Mouse (Mus musculus) hindbrain, embryonic 10.5 days (tissue): ENCODE data around the gene Dao. TPM values are rescaled to one million over a fixed set of nuclear protein-coding genes. Genes with fewer than 3 reads are reported as not detected.

ENCODE experiments used
- DNase-seq: peaks from one replicate; pipeline ENCODE4 v3.0.0-alpha.2; 2017; ENCODE audit warnings: low spot score
- H3K27ac ChIP-seq: fragments of 300-500 bp; sonication (generic); 2 replicates; pipeline ENCODE4 v1.5.1; 2016; ENCODE audit warnings: mild to moderate bottlenecking, moderate library complexity
- H3K27me3 ChIP-seq: fragments of 300-500 bp; sonication (generic); 2 replicates; pipeline ENCODE4 v1.6.1; 2016; ENCODE audit warnings: mild to moderate bottlenecking; ENCODE audit not compliant: poor library complexity, insufficient read depth, severe bottlenecking
- H3K36me3 ChIP-seq: fragments of 300-500 bp; sonication (generic); 2 replicates; pipeline ENCODE4 v1.6.1; 2016; ENCODE audit warnings: mild to moderate bottlenecking, moderate library complexity
- H3K4me1 ChIP-seq: fragments of 300-500 bp; sonication (generic); replicated peaks from 2 replicates; pipeline ENCODE4 v1.6.1; 2016; ENCODE audit warnings: mild to moderate bottlenecking
- H3K4me3 ChIP-seq: fragments of 300-500 bp; sonication (generic); 2 replicates; pipeline ENCODE4 v1.5.1; 2016; ENCODE audit warnings: mild to moderate bottlenecking, moderate library complexity
- H3K9me3 ChIP-seq: fragments of 300-500 bp; sonication (generic); 2 replicates; pipeline ENCODE4 v1.6.1; 2016; ENCODE audit warnings: mild to moderate bottlenecking, moderate library complexity
- WGBS: fragments of 180-500 bp; shearing (Covaris S2); methylation state at CpG from one replicate; pipeline ENCODE4 v1.1.7; 2016; 5-methylcytosine and 5-hydroxymethylcytosine counted together
- polyA plus RNA-seq: library from polyadenylated mRNA; unstranded; fragments of >200 nt; fragmentation: Nextera tagmentation; extraction: Ambion mirVana; gene quantifications from 2 replicates; pipeline ENCODE4 v1.2.1, GENCODE M21; 2016

The Dao gene
- polyA plus RNA-seq, 1 experiment from 2014 or later = not detected

DNA sequence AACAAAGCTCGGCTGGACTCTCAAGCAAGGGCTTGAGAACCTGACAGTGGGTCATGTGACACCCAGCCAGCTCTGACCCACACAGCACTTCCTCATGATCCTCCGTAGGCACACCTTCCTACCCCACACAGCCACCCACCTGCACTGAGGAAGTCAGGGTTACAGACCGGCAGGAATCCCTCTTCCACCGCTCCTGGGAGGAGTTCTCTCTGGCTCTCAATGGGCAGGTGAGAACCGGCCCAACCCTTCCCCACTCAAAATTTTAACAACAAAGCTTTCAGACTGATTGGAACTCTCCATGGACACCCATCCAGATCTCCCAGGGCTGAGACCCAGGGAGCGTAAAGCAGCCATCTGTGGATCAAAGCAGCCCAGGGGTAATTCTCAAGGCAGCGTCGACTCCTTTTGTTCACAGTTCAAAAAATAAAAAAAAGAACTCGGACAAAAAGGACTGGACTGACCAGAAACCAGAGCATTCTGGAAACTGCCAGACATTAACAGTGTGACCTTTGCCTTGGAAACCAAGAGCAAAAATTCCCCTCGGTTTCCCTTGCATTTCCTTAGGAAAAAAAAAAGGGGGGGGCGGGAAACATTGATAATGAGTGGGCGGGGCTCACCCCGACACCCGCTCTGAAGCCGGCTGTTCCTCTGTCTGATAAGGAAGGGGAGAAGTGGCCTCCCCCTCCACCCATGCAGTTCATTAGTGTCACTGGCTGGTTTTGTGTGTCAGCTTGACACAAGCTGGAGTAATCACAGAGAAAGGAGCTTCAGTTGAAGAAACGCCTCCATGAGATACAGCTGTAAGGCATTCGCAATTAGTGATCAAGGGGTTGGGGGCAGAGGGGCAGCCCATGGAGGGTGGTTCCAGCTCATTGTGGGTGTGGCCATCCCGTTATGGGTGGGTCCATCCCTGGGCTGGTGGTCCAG lies 30.7 kb upstream of the Dao start:
- DNase-seq = peak; percentile 37
- 21% methylated on average over 18 of the region's 18 CpGs for WGBS
- Histone ChIP-seq H3K36me3 (peaks cover 41% of the 10 kb centered on the region), H3K27me3 (no peaks in the 10 kb centered on the region), H3K4me1 (peaks cover 56% of the 10 kb centered on the region), H3K9me3 (no peaks in the 10 kb centered on the region), H3K27ac (peak overlapping the region; percentile 83), H3K4me3 (0 out of 2 replicates have a peak overlapping the region, but pooled peaks have one; percentile 18)

DNA sequence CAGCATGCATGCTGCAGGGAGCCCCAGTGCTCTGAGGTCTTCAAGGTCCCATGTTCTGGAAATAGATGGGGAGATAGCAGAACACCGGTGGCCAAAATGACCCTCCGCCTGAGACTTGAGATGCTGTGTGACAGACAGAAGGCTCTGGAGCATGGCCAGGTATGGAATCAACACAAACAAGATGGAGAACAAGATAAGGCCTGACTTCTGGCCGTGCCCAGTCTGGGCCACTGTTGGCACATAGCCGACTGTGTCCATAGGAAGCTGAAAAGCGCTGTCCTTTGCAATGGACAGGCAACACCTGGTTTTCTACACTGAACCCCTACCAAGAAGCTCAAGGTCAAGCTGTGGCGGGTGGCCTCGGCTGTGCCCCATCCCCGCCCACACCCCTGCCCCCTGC lies 29.7 kb upstream of the Dao start:
- Histone ChIP-seq H3K9me3 (no peaks in the 10 kb centered on the region), H3K27ac (peak overlapping the region; percentile 83), H3K4me3 (no peak overlapping the region), H3K27me3 (no peaks in the 10 kb centered on the region), H3K4me1 (peaks cover 62% of the 10 kb centered on the region), H3K36me3 (peaks cover 42% of the 10 kb centered on the region)
- DNase-seq = no peak
- 84% methylated on average over 8 of the region's 8 CpGs for WGBS

DNA sequence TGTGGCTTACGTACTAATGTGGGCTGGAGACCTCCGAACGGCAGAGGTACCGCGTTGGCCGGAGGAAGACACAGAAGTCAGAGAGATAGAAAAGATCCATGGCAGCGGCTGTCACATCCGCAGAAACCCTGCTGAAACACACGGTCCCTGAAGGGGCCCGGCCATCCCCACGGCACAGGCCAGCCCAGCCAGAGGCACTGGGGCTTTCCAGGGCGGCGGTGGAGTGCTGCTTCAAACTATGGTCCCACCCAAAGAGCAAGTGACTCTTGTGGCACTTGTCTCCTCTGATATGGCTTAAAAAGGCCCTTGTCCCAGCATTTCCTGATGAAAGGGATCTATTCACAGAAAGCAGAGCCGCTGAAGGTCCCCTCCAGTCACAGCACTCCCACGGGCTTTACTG lies 28.9 kb upstream of the Dao start:
- no peaks in the 10 kb centered on the region for H3K27me3 ChIP-seq
- no peaks in the 10 kb centered on the region for H3K9me3 ChIP-seq
- 55% methylated on average over 15 of the region's 15 CpGs for WGBS
- no peak overlapping the region for H3K4me3 ChIP-seq
- peaks cover 62% of the 10 kb centered on the region for H3K4me1 ChIP-seq
- DNase-seq = no peak
- H3K36me3 ChIP-seq = peaks cover 38% of the 10 kb centered on the region
- H3K27ac ChIP-seq = peak overlapping the region; percentile 83

DNA sequence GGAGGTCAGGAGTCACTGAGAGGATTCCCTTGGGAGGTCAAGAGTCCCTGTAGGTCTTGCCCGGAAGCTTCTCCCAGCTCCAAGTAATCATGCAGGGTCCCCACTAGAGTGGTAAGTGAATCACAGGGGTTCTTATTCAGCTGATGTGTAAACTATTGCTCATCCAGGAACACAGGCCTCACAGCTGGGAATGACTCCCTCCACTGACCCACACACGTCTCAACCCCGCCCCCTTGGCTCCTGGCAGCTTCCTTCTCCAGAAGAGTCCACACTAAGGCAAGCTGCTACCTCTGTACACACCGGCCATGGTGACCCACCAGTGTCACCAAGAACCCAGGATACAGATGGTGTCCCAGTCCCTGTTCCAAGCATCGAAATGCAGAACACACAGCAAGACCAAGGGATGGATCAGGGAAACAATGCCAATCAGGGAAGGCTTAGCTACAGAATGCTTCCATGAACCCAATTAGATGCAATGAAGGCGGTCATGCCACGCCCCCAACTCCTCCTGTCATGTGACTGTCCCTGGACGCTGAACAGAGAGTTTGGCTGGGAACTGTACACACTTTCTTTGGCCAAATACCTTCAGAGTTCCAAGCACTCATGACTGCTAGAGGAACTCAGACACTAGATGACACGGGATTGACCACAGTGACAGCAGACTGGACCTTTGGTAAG lies 27.8 kb upstream of the Dao start:
- Histone ChIP-seq H3K36me3 (peaks cover 27% of the 10 kb centered on the region), H3K27me3 (no peaks in the 10 kb centered on the region), H3K4me3 (no peak overlapping the region), H3K27ac (peak overlapping the region; percentile 83; the same call in 1 of the 2 replicates), H3K9me3 (no peaks in the 10 kb centered on the region), H3K4me1 (peaks cover 62% of the 10 kb centered on the region)
- 66% methylated on average over 9 of the region's 9 CpGs for WGBS
- DNase-seq = no peak

GRCm38 (mm10) chr5:113976597-113976996 lies 26.9 kb upstream of the Dao start:
- H3K4me3 ChIP-seq = no peak overlapping the region
- H3K9me3 ChIP-seq = no peaks in the 10 kb centered on the region
- no peak for DNase-seq
- peaks cover 66% of the 10 kb centered on the region for H3K4me1 ChIP-seq
- H3K27me3 ChIP-seq = no peaks in the 10 kb centered on the region
- 86% methylated on average over 8 of the region's 8 CpGs for WGBS
- peaks cover 32% of the 10 kb centered on the region for H3K36me3 ChIP-seq
- peak overlapping the region; percentile 26; the same call in 1 of the 2 replicates for H3K27ac ChIP-seq

DNA sequence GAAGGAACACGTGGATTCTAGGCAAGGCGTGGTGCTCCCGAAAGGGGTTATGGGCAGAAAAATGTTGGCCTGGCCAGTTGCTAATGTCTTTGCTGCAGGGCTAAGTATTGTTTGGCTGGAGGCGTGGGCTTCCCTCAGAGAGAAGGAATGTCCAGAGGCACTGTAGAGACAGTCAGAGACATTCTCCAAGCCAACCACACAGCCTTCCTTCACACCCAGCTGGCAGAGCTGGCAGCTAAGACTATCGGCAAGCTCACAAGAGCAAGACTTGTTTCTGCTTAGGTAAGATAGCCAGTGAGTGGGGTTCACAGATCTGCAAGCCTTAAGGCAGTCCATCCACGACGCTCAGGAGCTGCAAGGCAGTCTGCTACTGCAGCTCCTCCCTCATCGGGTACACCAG lies 26.2 kb upstream of the Dao start:
- no peaks in the 10 kb centered on the region for H3K9me3 ChIP-seq
- peaks cover 63% of the 10 kb centered on the region for H3K4me1 ChIP-seq
- peaks cover 36% of the 10 kb centered on the region for H3K36me3 ChIP-seq
- peak overlapping the region; percentile 26 for H3K27ac ChIP-seq
- WGBS = 82% methylated on average over 8 of the region's 8 CpGs
- H3K4me3 ChIP-seq = no peak overlapping the region
- no peaks in the 10 kb centered on the region for H3K27me3 ChIP-seq
- no peak for DNase-seq

GRCm38 (mm10) chr5:113980511-113980910 lies 23.0 kb upstream of the Dao start:
- DNase-seq = no peak
- H3K4me3 ChIP-seq = no peak overlapping the region
- no peak overlapping the region for H3K27ac ChIP-seq
- H3K4me1 ChIP-seq = peaks cover 48% of the 10 kb centered on the region
- H3K9me3 ChIP-seq = no peaks in the 10 kb centered on the region
- peaks cover 51% of the 10 kb centered on the region for H3K36me3 ChIP-seq
- WGBS = 80% methylated on average over 1 of the region's 1 CpGs
- H3K27me3 ChIP-seq = no peaks in the 10 kb centered on the region

DNA sequence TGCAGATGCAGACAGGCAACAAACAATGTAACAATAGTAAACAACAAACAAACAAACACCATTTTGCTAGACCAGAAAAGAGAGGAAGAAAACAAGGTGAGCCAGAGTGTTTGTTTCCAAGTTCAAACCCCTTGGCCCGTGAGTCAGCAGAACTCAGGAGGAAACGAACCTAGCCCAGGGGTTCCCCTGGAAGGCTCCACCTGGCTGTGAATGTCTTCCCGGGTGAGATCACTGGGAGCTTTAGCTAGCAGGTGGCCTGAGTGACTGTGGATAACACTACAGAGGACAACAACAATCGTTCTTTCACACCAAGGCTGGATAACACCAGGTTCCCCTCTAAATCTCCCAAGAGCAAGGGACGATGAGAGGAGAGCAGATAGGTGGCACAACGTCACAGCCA lies 22.3 kb upstream of the Dao start:
- WGBS = 90% methylated on average over 6 of the region's 6 CpGs
- Histone ChIP-seq H3K36me3 (peaks cover 58% of the 10 kb centered on the region), H3K4me1 (peaks cover 48% of the 10 kb centered on the region), H3K4me3 (no peak overlapping the region), H3K27me3 (no peaks in the 10 kb centered on the region), H3K27ac (no peak overlapping the region), H3K9me3 (no peaks in the 10 kb centered on the region)
- DNase-seq = no peak

DNA sequence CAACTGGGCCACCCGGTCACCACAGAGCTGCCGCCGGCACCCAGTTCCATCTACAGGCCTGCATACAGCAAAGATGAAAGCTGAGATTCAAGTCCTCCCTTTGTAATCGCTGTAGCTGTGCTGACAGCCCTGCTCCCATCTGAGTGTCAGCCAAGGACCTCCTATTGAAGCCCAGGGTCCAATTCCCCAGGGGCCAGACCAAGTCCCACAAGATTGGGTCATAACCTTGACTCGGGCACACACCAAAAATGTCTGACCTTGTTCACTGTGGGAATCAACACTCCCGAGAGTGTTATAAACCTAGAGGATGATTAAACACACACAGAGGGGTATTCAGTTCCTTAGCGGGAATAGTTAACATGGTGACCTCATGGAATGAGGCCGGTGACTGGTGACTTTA lies 21.7 kb upstream of the Dao start:
- Histone ChIP-seq H3K4me1 (peaks cover 51% of the 10 kb centered on the region), H3K36me3 (peaks cover 59% of the 10 kb centered on the region)
- WGBS = 82% methylated on average over 8 of the region's 8 CpGs

DNA sequence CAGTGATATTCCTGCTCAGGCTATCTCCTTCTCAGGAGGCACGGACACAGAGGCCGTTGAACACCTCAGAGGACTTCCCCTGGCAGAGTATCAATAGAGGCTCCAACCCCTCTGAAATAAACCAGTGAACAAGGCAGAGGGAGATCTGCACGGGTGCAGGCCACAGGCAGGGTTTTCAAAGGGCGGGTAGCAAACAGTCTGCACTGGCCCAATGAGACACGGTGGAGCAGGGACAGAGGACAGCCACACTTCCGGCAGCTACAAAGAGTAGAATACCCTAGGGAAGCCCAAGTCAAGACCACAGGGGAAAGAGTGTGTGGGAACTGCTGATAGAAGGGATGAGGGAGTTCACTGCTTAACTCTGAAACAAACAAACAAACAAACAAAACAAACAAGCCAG lies 20.0 kb upstream of the Dao start:
- DNase-seq = no peak
- no peak overlapping the region for H3K27ac ChIP-seq
- 67% methylated on average over 6 of the region's 6 CpGs for WGBS
- H3K9me3 ChIP-seq = no peaks in the 10 kb centered on the region
- peaks cover 41% of the 10 kb centered on the region for H3K4me1 ChIP-seq
- peaks cover 50% of the 10 kb centered on the region for H3K36me3 ChIP-seq
- H3K4me3 ChIP-seq = no peak overlapping the region
- H3K27me3 ChIP-seq = no peaks in the 10 kb centered on the region

More for the DNA sequence above, 21.7 kb upstream of the Dao start:
- DNase-seq = no peak
- Histone ChIP-seq H3K9me3 (no peaks in the 10 kb centered on the region), H3K27ac (no peak overlapping the region), H3K4me3 (no peak overlapping the region), H3K27me3 (no peaks in the 10 kb centered on the region)

DNA sequence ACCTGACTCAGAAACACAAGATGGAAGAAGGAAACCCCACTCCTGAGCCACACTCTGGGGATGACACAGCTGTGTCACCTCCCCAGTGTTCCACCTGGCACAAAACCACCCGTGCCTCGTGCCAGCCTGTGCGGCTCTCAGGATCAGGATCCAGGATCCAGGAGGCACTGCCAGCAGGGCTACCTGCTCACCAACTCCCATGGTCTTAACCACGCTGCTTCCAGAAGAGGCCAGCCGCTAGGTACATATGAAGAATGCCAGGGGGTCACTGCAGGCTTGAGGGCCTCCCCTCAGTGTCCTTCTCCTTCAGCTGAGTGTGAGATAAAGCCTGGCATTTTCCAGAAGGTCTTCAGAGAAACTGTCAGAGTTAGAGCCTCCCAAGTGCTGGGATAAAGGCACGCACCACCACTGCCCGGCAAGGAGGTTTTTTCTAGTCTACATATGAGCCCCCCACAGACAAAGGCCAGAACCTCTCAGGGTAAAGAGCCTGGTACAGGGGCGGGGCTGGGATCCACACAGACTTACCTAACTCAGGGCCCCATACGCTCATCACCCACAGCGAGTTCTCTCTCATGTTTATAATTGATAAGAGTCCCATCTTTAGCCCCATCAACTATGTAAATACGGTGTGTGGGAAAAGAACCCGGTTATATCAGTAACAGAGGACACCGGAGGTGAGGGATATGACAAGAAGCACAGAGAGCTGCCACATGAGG lies 19.3 kb upstream of the Dao start:
- H3K36me3 ChIP-seq = peaks cover 53% of the 10 kb centered on the region
- H3K27me3 ChIP-seq = no peaks in the 10 kb centered on the region
- WGBS = 92% methylated on average over 13 of the region's 13 CpGs
- H3K27ac ChIP-seq = 0 out of 2 replicates have a peak overlapping the region, but pooled peaks have one; percentile 26
- no peak for DNase-seq
- H3K4me1 ChIP-seq = peaks cover 41% of the 10 kb centered on the region
- H3K9me3 ChIP-seq = no peaks in the 10 kb centered on the region
- H3K4me3 ChIP-seq = no peak overlapping the region

GRCm38 (mm10) chr5:113985737-113986136 lies 17.8 kb upstream of the Dao start:
- DNase-seq = no peak
- no peaks in the 10 kb centered on the region for H3K9me3 ChIP-seq
- peaks cover 56% of the 10 kb centered on the region for H3K36me3 ChIP-seq
- whole genome bisulfite sequencing = 74% methylated on average over 2 of the region's 2 CpGs
- H3K27ac ChIP-seq = peak overlapping the region; percentile 56; the same call in 1 of the 2 replicates
- no peak overlapping the region for H3K4me3 ChIP-seq
- H3K27me3 ChIP-seq = no peaks in the 10 kb centered on the region
- peaks cover 49% of the 10 kb centered on the region for H3K4me1 ChIP-seq
